Comparison of ENCODE assay signal across 8 mouse cellular contexts in the genomic region with DNA sequence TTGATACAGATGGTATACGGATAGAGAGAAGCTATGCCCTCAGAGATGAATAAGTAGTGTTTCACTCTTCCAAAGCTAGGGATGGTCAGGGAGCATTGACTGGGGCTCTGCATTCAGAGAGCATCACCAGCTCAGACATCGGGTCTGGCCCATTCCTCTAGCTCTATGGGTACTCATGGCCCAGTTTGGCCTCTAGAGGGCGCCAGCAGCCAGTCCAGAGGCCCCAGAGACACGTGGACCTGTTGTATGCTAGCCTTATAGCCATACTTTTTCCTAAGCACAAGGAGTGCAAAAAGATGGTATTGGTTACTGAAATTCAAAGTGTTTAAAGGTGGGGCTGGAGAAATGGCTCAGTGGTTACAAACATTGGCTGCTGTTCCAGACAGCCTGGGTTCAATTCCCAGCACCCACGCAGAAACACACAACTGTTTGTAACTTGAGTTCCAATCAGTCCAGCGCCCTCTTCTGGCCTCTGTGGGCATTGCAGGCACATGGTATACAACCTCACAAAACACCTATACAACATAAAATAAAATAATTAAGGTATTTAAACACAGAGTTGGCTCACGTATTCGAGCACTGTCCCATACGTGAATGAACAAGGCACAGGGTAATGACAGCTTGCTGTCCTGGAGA.
DNase-seq lines count a peak whose midpoint lies in the region; TF ChIP-seq lines count a peak whose summit lies in the region.

No protein-coding gene starts in this region.

- no peak overlapping the region for H3K4me3 ChIP-seq in left cerebral cortex, adult 2 months

- peak overlapping the region; percentile 70 for H3K27ac ChIP-seq in left cerebral cortex, adult 2 months

- peak; percentile 5 for DNase-seq in adrenal gland, adult 2 months
- no peak for DNase-seq in adrenal gland, adult 8-10 months
- no peak for DNase-seq in left cerebral cortex, adult 2 months (ENCODE audit: extremely low spot score in 1 of 2, low spot score in 2 of 2)
- DNase-seq in left cerebral cortex, postnatal 36 days (ENCODE audit: low spot score in 2 of 2) = no peak
- peak; percentile 48 for DNase-seq in NIH3T3 (ENCODE audit: low read depth)
- DNase-seq in kidney, postnatal 14 days = peak; percentile 29
- no peak for DNase-seq in gastrocnemius, adult 18-20 months (ENCODE audit: low spot score)
- no peak for DNase-seq in left cerebral cortex, postnatal 10 days (ENCODE audit: extremely low spot score in 1 of 2, low spot score in 2 of 2)

- peak; percentile 55 for TF ChIP-seq CTCF in left cerebral cortex, adult 2 months (IDR thresholded peaks at IDR 0.05)

- intact Hi-C loops in left cerebral cortex, adult 2 months (cut with DNase I) = loop anchor here (2.0 to 5.0 kb wide), 3 partner anchors 104 to 164 kb away; partner anchors contain the start of gene Rimbp2
- intact Hi-C loops in left cerebral cortex, postnatal 36 days (cut with DNase I) = no loop called here
- intact Hi-C loops in left cerebral cortex, postnatal 10 days (cut with DNase I) = loop anchor here (10.0 kb wide), 1 partner anchor 46 kb away; no protein-coding TSS in a partner anchor

Comparison
In these comparisons a context has a peak if more than half of its experiments do, and no peak if none do; other contexts are left out.
1. DNase-seq: peak in adrenal gland, adult 2 months (single experiment), NIH3T3 (single experiment) and kidney, postnatal 14 days (single experiment); none in adrenal gland, adult 8-10 months (single experiment), left cerebral cortex, adult 2 months (0 of 2), left cerebral cortex, postnatal 36 days (0 of 2), gastrocnemius, adult 18-20 months (single experiment) and left cerebral cortex, postnatal 10 days (0 of 2).